Mouse (Mus musculus) C2C12 (cell line): Measurements from ENCODE around the gene Hoxb6.

Source experiments
- CEBPB ChIP-seq: IDR thresholded peaks from one replicate; pipeline ENCODE4 v1.6.1; 2011; ENCODE audit warnings: low read depth, mild to moderate bottlenecking, control low read depth, moderate library complexity
- CTCF ChIP-seq: IDR thresholded peaks from one replicate; pipeline ENCODE4 v1.5.1; 2011; ENCODE audit not compliant: control insufficient read depth, insufficient read depth, insufficient read length
- FOSL1 ChIP-seq: IDR thresholded peaks from one replicate; pipeline ENCODE4 v1.8.0; 2011; ENCODE audit warnings: mild to moderate bottlenecking, low read length; ENCODE audit not compliant: poor library complexity, insufficient read depth, severe bottlenecking
- MAX ChIP-seq: IDR thresholded peaks from one replicate; pipeline ENCODE4 v1.6.1; 2011; ENCODE audit warnings: mild to moderate bottlenecking, control low read depth
- USF1 ChIP-seq: IDR thresholded peaks from one replicate; pipeline ENCODE4 v1.6.1; 2011; ENCODE audit warnings: low read depth, mild to moderate bottlenecking, control low read depth, moderate library complexity

- TF ChIP-seq CTCF, result no peak
- no peak for TF ChIP-seq FOSL1
- TF ChIP-seq USF1, result no peak
- TF ChIP-seq MAX, result no peak
- no peak for TF ChIP-seq CEBPB
Observed at GRCm38 (mm10) chr11:96327122-96327521, 34.8 kb downstream of the Hoxb6 start.
